Mouse (Mus musculus) liver, embryonic 15.5 days (tissue): ENCODE results near the gene Slc6a6. TPM values are rescaled to one million over a fixed set of nuclear protein-coding genes. Genes with fewer than 3 reads are reported as not detected.
A peak's percentile ranks its signal among the peaks of the same experiment; 100 is the strongest.

Experiments used
- ATAC-seq: fragments of 200-750 bp; cut with Nextera tagmentation; 2 replicates; pipeline ENCODE4 v1.8.0; 2017; ENCODE audit warnings: moderate number of reproducible peaks, mild to moderate bottlenecking, moderate library complexity; ENCODE audit not compliant: insufficient read depth
- H3K27ac ChIP-seq: fragments of 300-500 bp; sonication (generic); replicated peaks from 2 replicates; pipeline ENCODE4 v1.5.1; 2015; ENCODE audit warnings: mild to moderate bottlenecking, inconsistent platforms
- H3K27me3 ChIP-seq: fragments of 300-500 bp; sonication (generic); 2 replicates; pipeline ENCODE4 v1.6.1; 2015; ENCODE audit warnings: mild to moderate bottlenecking, inconsistent platforms
- H3K36me3 ChIP-seq: fragments of 300-500 bp; sonication (generic); replicated peaks from 2 replicates; pipeline ENCODE4 v1.6.1; 2015; ENCODE audit warnings: moderate library complexity, mild to moderate bottlenecking, inconsistent platforms
- H3K4me1 ChIP-seq: fragments of 300-500 bp; sonication (generic); replicated peaks from 2 replicates; pipeline ENCODE4 v1.6.1; 2015; ENCODE audit warnings: inconsistent platforms
- H3K4me2 ChIP-seq: fragments of 300-500 bp; sonication (generic); 2 replicates; pipeline ENCODE4 v1.6.1; 2015; ENCODE audit warnings: moderate library complexity, mild to moderate bottlenecking, inconsistent platforms
- H3K4me3 ChIP-seq: fragments of 300-500 bp; sonication (generic); replicated peaks from 2 replicates; pipeline ENCODE4 v1.5.1; 2015; ENCODE audit warnings: mild to moderate bottlenecking, inconsistent platforms
- H3K9ac ChIP-seq: fragments of 300-500 bp; sonication (generic); 2 replicates; pipeline ENCODE4 v1.6.1; 2015; ENCODE audit warnings: moderate library complexity, mild to moderate bottlenecking, inconsistent platforms
- H3K9me3 ChIP-seq: fragments of 300-500 bp; sonication (generic); replicated peaks from 2 replicates; pipeline ENCODE4 v1.6.1; 2016; ENCODE audit warnings: inconsistent platforms
- WGBS: fragments of 180-500 bp; shearing (Covaris S2); methylation state at CpG from one replicate; pipeline ENCODE4 v1.1.7; 2015; ENCODE audit warnings: mixed read lengths; ENCODE audit not compliant: insufficient replicate concordance; 5-methylcytosine and 5-hydroxymethylcytosine counted together
- polyA plus RNA-seq: library from polyadenylated mRNA; unstranded; fragments of >200 nt; fragmentation: Nextera tagmentation; extraction: Ambion mirVana; gene quantifications from 2 replicates; pipeline ENCODE4 v1.2.1, GENCODE M21; 2015

Gene Slc6a6
- polyA plus RNA-seq, 1 experiment from 2014 or later, result 20.1 TPM

DNA sequence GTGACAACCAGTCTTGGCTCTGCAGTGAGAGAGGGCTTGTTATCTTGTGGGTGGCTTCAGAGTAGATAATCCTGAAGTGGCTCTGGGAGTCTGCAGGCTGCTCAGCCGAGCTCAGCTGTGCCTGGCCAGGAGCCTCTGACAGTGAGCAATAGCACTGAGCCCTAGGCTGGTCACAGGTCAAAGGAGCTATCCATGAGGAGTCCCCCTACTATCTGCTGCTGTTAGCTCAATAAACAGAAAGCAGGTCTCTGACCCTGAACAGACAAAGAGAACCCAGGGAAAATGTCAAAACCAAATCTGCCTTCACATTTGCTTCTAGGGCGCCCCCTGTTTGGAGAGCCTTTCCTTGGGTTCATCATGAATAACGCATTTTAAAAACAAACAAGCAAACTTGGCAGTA is 28.6 kb upstream of the Slc6a6 start:
- Histone ChIP-seq H3K4me2 (no peak overlapping the region), H3K36me3 (no peaks in the 10 kb centered on the region), H3K27me3 (no peaks in the 10 kb centered on the region), H3K4me3 (no peak overlapping the region), H3K9ac (no peak overlapping the region), H3K27ac (no peak overlapping the region), H3K4me1 (peaks cover 20% of the 10 kb centered on the region), H3K9me3 (no peaks in the 10 kb centered on the region)
- 34% methylated on average over 3 of the region's 3 CpGs for WGBS
- 0 out of 2 replicates have a peak, but pooled peaks have one; percentile 25 for ATAC-seq

DNA sequence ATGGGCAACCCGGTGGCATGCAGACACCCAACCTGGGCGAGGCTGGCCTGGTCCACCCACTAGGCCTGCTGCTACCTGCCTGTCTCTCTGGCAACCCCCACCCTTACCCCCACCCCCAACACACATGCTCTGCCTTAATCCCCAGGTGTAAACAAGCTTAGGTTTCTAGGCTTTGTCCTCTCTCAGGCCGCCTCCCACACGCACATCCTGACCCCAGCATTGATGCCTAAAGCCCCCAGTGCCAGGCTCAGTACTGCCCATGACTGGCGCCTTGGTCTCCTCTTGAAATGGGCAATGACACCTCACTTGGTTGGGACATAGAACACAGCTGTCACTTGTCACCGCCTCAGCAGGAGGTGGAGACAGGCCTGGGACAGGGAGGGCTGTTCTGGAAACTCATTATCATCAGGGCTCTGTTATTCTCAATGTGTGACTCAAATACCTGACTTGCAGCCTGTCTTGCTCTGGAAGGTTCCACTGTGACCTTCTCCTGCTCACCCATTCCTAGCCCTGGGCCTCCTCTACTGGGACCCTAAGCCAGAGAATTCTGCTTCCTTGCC is 27.9 kb upstream of the Slc6a6 start:
- Histone ChIP-seq H3K36me3 (no peaks in the 10 kb centered on the region), H3K4me3 (no peak overlapping the region), H3K9ac (no peak overlapping the region), H3K9me3 (no peaks in the 10 kb centered on the region), H3K27me3 (no peaks in the 10 kb centered on the region), H3K27ac (no peak overlapping the region), H3K4me1 (peaks cover 22% of the 10 kb centered on the region), H3K4me2 (no peak overlapping the region)
- ATAC-seq, result no peak
- 54% methylated on average over 6 of the region's 6 CpGs for WGBS

GRCm38 (mm10) chr6:91658288-91658687 is 25.6 kb upstream of the Slc6a6 start:
- no peak overlapping the region for H3K27ac ChIP-seq

DNA sequence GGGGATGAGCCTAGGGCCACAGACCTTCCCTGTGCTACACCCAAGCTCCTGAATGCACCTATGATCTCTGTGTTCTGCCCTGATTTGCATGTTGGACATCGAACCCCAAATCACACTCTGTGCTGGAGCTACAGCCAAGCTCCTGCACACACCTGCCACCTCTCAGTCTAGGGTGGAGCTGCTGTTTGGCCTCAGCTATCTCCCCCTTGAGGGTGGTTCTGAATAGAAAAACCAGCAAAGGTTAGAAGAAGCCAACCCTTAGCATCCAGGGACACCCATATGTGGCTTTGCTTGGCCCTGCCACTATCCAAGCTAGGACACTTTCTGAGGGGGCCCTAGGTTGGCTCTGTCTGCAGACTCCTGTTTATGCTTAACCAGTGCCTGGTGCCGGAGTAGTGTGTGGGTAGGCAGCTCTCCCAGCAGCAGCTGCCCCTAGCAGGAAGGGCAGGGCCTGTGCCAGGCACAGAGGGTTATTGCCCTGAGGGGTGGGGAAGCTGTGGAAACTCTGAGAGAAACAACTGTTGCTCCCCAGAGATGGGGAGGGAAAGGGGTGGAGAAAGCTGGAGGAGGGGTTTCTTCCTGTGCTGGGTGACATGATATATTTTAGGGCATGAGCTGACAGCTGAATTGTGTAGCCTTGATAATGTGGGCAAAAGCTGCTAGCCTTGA is 23.9 kb upstream of the Slc6a6 start:
- H3K36me3 ChIP-seq, result no peaks in the 10 kb centered on the region
- peak; percentile 49; the same call in 1 of the 2 replicates for ATAC-seq
- H3K4me2 ChIP-seq, result no peak overlapping the region
- H3K27me3 ChIP-seq, result no peaks in the 10 kb centered on the region
- WGBS, result 44% methylated on average over 2 of the region's 2 CpGs
- no peak overlapping the region for H3K4me3 ChIP-seq
- H3K9ac ChIP-seq, result no peak overlapping the region
- H3K9me3 ChIP-seq, result no peaks in the 10 kb centered on the region
- H3K4me1 ChIP-seq, result peaks cover 21% of the 10 kb centered on the region
- no peak overlapping the region for H3K27ac ChIP-seq

More at GRCm38 (mm10) chr6:91658288-91658687, 25.6 kb upstream of the Slc6a6 start:
- Histone ChIP-seq H3K36me3 (no peaks in the 10 kb centered on the region), H3K4me3 (no peak overlapping the region), H3K4me2 (no peak overlapping the region), H3K4me1 (peaks cover 22% of the 10 kb centered on the region), H3K27me3 (no peaks in the 10 kb centered on the region), H3K9ac (no peak overlapping the region), H3K9me3 (no peaks in the 10 kb centered on the region)
- ATAC-seq, result no peak
- WGBS, result 27% methylated on average over 1 of the region's 1 CpGs

DNA sequence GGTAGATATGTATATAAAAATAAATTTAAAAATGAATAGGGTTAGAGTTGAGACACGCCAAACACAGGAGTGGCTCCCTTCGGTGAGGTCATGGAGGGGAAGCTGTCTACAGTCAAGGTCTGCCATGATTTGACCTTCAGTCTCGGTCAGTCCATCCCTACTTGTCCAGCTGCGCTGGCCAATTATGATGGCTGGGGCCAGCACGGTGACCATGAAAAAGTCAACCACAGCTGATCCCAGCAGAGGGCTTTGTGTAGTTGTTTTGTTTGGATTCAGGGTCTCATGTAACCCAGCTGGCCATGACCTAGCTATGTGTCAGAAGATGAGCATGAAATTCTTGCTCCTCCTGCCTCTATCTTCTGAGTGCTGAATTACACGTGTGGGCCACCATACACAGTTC is 21.6 kb upstream of the Slc6a6 start:
- no peak overlapping the region for H3K4me2 ChIP-seq
- 56% methylated on average over 6 of the region's 6 CpGs for WGBS
- no peak for ATAC-seq
- no peaks in the 10 kb centered on the region for H3K9me3 ChIP-seq
- H3K4me3 ChIP-seq, result no peak overlapping the region
- peaks cover 14% of the 10 kb centered on the region for H3K4me1 ChIP-seq
- no peaks in the 10 kb centered on the region for H3K36me3 ChIP-seq
- H3K27ac ChIP-seq, result no peak overlapping the region
- no peaks in the 10 kb centered on the region; the same call in 1 of the 2 replicates for H3K27me3 ChIP-seq
- H3K9ac ChIP-seq, result no peak overlapping the region

- Histone ChIP-seq H3K27ac (no peak overlapping the region), H3K9ac (no peak overlapping the region), H3K4me1 (peaks cover 14% of the 10 kb centered on the region), H3K9me3 (no peaks in the 10 kb centered on the region), H3K36me3 (no peaks in the 10 kb centered on the region), H3K27me3 (no peaks in the 10 kb centered on the region; the same call in 1 of the 2 replicates), H3K4me3 (no peak overlapping the region), H3K4me2 (no peak overlapping the region)
- ATAC-seq, result no peak
- 72% methylated on average over 6 of the region's 6 CpGs for WGBS
Observed at GRCm38 (mm10) chr6:91663616-91664015, 20.2 kb upstream of the Slc6a6 start.

- Histone ChIP-seq H3K36me3 (no peaks in the 10 kb centered on the region), H3K9ac (no peak overlapping the region), H3K27me3 (no peaks in the 10 kb centered on the region; the same call in 1 of the 2 replicates), H3K9me3 (no peaks in the 10 kb centered on the region), H3K4me3 (no peak overlapping the region), H3K4me2 (no peak overlapping the region), H3K4me1 (peaks cover 2% of the 10 kb centered on the region), H3K27ac (no peak overlapping the region)
- no peak for ATAC-seq
- WGBS, result 58% methylated on average over 6 of the region's 6 CpGs
Observed at GRCm38 (mm10) chr6:91665267-91665666, 18.6 kb upstream of the Slc6a6 start.

DNA sequence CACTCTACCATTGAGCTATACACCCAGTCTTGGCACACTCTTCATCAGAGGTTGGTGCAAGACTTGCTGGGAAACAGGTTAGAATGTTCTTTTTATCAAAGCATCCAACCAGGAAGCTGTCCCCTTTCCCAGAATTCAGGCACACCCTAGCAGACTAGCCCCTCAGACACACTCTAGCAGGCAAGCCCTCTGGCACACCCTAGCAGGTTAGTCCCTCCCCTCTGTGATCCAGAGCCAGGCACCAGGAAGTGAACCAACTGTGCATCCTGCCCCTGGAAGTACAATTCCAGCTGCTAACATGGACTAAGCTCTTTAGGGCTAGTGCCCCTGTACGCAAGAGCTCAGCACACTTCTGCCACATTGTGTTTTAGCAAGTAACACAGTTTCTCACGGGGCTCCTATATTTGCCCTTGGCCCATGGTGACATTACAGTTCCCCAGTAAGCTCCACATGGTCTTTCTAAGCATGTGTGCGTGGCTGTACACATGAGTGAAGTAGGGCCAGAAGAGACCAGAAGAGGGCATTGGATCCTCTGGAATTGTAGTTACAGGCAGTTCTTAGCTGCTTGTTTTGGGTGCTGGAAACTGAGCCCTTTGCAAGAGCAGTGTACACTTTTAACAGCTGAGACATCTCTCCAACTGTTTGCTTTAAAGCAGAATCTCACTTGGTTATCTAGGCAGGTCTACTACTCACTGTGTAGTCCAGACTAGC is 17.7 kb upstream of the Slc6a6 start:
- Histone ChIP-seq H3K36me3 (no peaks in the 10 kb centered on the region), H3K4me1 (no peaks in the 10 kb centered on the region), H3K27me3 (no peaks in the 10 kb centered on the region; the same call in 1 of the 2 replicates), H3K4me2 (no peak overlapping the region), H3K4me3 (no peak overlapping the region), H3K9ac (no peak overlapping the region), H3K9me3 (no peaks in the 10 kb centered on the region), H3K27ac (no peak overlapping the region)
- ATAC-seq, result no peak
- 70% methylated on average over 3 of the region's 3 CpGs for WGBS

- Histone ChIP-seq H3K36me3 (no peaks in the 10 kb centered on the region), H3K4me2 (no peak overlapping the region), H3K27me3 (no peaks in the 10 kb centered on the region; the same call in 1 of the 2 replicates), H3K4me3 (no peak overlapping the region), H3K9me3 (no peaks in the 10 kb centered on the region), H3K27ac (no peak overlapping the region), H3K4me1 (no peaks in the 10 kb centered on the region), H3K9ac (no peak overlapping the region)
- no peak for ATAC-seq
- WGBS, result 69% methylated on average over 4 of the region's 4 CpGs
Observed at GRCm38 (mm10) chr6:91667141-91667540, 16.7 kb upstream of the Slc6a6 start.

DNA sequence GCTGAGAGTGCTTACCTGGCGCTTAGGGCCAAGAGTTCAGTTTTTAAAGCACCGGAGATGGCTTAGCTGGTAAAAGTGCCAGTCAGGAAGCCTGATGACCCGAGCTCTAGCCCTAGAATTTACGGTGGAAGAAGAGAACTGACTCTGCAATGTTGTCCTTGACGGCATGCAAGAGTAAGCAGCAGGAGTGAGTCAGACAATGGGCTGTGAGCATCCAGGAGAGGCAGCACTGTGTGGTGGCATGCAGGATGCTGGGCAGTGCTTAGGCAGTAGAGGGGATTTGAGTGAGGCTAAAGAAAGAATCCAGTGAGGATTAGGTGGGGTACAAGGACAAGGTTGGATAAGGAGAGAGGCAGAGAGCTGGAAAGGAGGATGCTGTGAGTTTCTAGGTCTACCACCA is 15.6 kb upstream of the Slc6a6 start:
- no peak for ATAC-seq
- no peak overlapping the region for H3K4me2 ChIP-seq
- H3K4me1 ChIP-seq, result no peaks in the 10 kb centered on the region
- no peaks in the 10 kb centered on the region for H3K36me3 ChIP-seq
- no peak overlapping the region for H3K27ac ChIP-seq
- no peak overlapping the region for H3K4me3 ChIP-seq
- 49% methylated on average over 5 of the region's 5 CpGs for WGBS
- H3K27me3 ChIP-seq, result no peaks in the 10 kb centered on the region; the same call in 1 of the 2 replicates
- H3K9ac ChIP-seq, result no peak overlapping the region
- H3K9me3 ChIP-seq, result no peaks in the 10 kb centered on the region

GRCm38 (mm10) chr6:91669270-91669669 is 14.6 kb upstream of the Slc6a6 start:
- H3K27ac ChIP-seq, result no peak overlapping the region
- WGBS, result 49% methylated on average over 4 of the region's 4 CpGs
- no peak overlapping the region for H3K4me3 ChIP-seq
- H3K27me3 ChIP-seq, result no peaks in the 10 kb centered on the region; the same call in 1 of the 2 replicates
- H3K4me1 ChIP-seq, result no peaks in the 10 kb centered on the region
- no peaks in the 10 kb centered on the region for H3K9me3 ChIP-seq
- no peaks in the 10 kb centered on the region for H3K36me3 ChIP-seq
- no peak overlapping the region for H3K4me2 ChIP-seq
- no peak for ATAC-seq
- H3K9ac ChIP-seq, result no peak overlapping the region
